Mouse (Mus musculus) CD4-positive, CD25-positive, alpha-beta regulatory T cell, adult 2 months (primary cell): ENCODE measurements around the gene Dusp7.
A peak's percentile ranks its signal among the peaks of the same experiment; 100 is the strongest.

Experiments used
- DNase-seq: peaks from one replicate; pipeline ENCODE4 v3.0.0-alpha.2; 2012; ENCODE audit warnings: low read depth, low spot score

Dusp7 gene

DNA sequence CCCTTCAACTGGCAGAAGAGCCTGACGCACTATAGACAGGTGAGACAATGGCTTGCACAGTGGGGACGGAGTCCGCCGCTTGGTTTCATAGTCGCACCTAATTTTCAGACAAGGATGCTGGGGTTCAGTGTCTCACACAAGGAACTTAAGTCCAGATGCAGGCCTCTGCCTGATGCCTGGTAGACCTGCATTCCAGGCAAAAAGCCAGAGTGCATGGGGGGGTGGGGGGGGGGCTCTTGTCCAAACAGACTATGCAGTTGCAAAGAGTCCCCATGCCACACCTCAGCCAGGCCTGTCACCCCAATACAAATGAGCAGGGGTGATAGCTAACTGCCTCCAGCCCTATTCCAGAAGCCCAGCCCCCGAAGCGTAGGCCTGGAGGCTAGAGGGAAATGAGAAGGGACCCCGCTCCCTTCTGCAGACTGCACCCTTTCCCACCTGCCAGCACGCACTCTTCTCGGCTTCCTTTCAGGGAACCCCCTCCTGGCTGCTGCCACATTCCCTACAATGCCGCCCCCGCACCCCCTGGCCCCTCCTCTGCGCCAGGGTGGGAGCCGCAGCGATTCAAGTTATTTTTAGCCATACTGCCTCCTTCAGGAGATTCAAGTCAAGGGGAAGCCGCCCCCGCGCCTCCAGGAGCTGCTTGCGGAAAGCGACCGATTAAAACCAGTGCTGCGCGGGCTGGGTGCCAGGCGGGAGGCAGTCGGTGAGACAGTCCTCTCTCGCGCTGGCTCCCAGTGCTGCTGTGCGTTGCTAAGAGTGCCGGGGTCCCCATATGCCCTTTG lies 49.6 kb downstream of the Dusp7 start:
- DNase-seq = peak; percentile 64

DNA sequence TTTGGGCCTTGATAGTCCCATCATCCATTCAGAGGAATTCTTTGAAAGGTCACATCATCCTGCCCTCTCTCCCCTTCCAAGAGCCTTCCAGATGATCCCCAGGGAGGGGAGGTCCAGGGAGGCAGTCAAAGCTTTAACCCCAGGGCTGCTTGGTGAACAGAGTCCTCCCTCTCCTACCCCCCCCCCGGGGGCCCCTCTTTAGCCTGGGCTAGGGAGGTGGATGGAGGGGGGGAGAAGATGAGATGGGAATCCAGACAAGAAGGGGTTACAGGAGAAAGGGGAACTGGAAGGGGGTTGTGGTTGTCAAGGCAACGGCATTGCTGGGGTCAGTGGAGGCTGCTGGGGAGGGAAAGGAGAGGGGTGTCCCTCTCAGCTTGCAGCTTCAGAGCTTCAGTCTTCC lies 52.2 kb downstream of the Dusp7 start:
- DNase-seq = no peak

DNA sequence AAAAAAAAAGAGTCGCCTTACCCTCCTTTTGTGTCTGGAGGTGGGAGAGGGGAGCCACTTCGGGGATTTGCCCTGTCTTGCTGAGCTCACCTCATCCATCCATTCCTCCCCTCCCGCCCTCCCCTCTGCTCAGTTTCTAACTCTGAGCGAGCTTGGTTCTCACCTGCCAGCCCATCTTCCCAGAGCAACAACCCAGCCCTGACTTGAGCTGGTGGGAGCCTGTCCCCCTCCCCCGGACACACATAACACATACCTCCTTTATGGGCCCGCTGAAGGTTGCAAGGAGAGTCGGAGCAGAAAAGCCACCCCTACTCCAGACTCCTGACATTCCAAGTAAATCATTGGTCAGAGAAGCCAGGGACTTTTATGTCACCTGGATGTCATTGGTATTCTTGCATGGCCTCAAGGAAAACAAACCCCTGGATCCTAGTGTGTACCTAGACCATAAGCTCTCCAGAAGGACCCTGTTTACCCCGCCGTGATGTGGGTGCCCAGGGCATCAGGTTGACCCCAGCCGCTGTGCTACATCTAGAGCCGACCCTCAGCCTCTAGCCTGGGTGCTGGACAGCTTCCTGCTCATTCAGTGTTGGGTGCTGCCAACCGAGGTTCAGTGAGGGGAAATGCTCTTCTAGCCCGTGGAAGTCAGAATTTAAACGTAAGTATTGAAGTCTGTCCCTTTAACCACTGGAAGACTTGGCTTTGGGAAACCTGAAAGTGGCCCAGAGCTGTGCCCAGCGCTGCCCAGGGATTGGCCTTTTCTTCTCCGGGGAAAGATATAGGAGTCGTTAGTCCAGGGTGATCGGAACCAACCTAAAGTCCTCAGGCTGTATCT lies 52.8 kb downstream of the Dusp7 start:
- DNase-seq = no peak

DNA sequence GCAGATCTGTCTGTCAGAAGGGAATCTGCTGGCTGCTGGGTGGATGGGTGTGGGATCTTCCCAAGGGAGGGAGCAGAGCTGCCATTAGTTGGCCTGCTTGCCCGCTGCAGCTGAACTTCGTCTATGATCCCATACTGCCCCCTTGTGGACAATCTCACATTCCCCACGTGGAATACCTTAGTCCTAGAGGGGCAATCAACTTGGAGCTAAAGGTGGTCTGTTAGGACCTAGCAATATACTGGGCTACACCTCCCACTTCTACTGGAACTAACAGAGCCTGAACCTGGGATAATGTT lies 53.4 kb downstream of the Dusp7 start:
- DNase-seq = peak; percentile 90
